Comparison of ENCODE assay signal across 7 mouse cellular contexts in genomic region chr10:60081905-60082304, GRCm38 (mm10). TPM values are rescaled to one million over a fixed set of nuclear protein-coding genes. Genes with fewer than 3 reads are reported as not detected.
A peak's percentile ranks its signal among the peaks of the same experiment; 100 is the strongest.
DNase-seq lines count a peak whose midpoint lies in the region; ATAC-seq and TF ChIP-seq lines count a peak whose summit lies in the region.

No protein-coding gene starts in this region.

- H3K27me3 ChIP-seq in midbrain, postnatal 0 days (ENCODE audit: insufficient read depth, low read length) = no peaks in the 10 kb centered on the region
- no peaks in the 10 kb centered on the region for H3K27me3 ChIP-seq in midbrain, embryonic 14.5 days (ENCODE audit: control insufficient read depth, insufficient read depth, low read length)

- no peak; the same call in 1 of the 2 replicates for ATAC-seq in midbrain, postnatal 0 days (ENCODE audit: low FRiP score)
- no peak for ATAC-seq in midbrain, embryonic 14.5 days (ENCODE audit: low FRiP score, low TSS enrichment)

- no peak for TF ChIP-seq CTCF in midbrain, postnatal 0 days (IDR thresholded peaks at IDR 0.05)
- no peak for TF ChIP-seq CTCF in brain, embryonic 14.5 days (IDR thresholded peaks at IDR 0.05; ENCODE audit: borderline replicate concordance, extremely low read depth, insufficient read depth, insufficient read length)

- no peak for TF ChIP-seq POLR2A in brain, embryonic 14.5 days (IDR thresholded peaks at IDR 0.05; ENCODE audit: borderline replicate concordance, extremely low read depth, insufficient read depth, insufficient read length, poor library complexity, severe bottlenecking)

- H3K4me3 ChIP-seq in midbrain, postnatal 0 days (ENCODE audit: low read depth, low read length) = no peak overlapping the region
- H3K4me3 ChIP-seq in midbrain, embryonic 14.5 days (replicated peaks; ENCODE audit: low read depth, low read length) = no peak overlapping the region

- intact Hi-C loops in heart, postnatal 10 days (cut with DNase I) = no loop called here
- intact Hi-C loops in left cerebral cortex, postnatal 36 days (cut with DNase I) = no loop called here

- whole genome bisulfite sequencing in midbrain, postnatal 0 days = 39% methylated on average over 5 of the region's 5 CpGs
- 43% methylated on average over 5 of the region's 5 CpGs for WGBS in midbrain, embryonic 14.5 days

- DNase-seq in midbrain, postnatal 0 days (ENCODE audit: low spot score) = peak; percentile 81
- no peak for DNase-seq in midbrain, embryonic 14.5 days
- peak; percentile 47 for DNase-seq in brain, embryonic 14.5 days (ENCODE audit: low read depth)
- peak; percentile 78 to 84 for DNase-seq in heart, postnatal 10 days
- DNase-seq in left cerebral cortex, postnatal 36 days (ENCODE audit: low spot score in 2 of 2) = peak; percentile 26
- DNase-seq in ovary, postnatal 36 days (ENCODE audit: low spot score) = peak; percentile 81
- DNase-seq in thymus, postnatal 4 days = no peak

- peaks cover 14% of the 10 kb centered on the region; the same call in 1 of the 2 replicates for H3K4me1 ChIP-seq in midbrain, postnatal 0 days (ENCODE audit: insufficient read depth, low read length)
- peaks cover 12% of the 10 kb centered on the region for H3K4me1 ChIP-seq in midbrain, embryonic 14.5 days (ENCODE audit: control insufficient read depth, insufficient read depth, low read length)

- H3K27ac ChIP-seq in midbrain, postnatal 0 days (ENCODE audit: low read depth, low read length) = no peak overlapping the region
- no peak overlapping the region for H3K27ac ChIP-seq in midbrain, embryonic 14.5 days (replicated peaks; ENCODE audit: low read depth, low read length)

- H3K9me3 ChIP-seq in midbrain, postnatal 0 days (ENCODE audit: low read length) = no peaks in the 10 kb centered on the region
- no peaks in the 10 kb centered on the region for H3K9me3 ChIP-seq in midbrain, embryonic 14.5 days (ENCODE audit: control insufficient read depth, low read length)

- 0 out of 2 replicates have a peak overlapping the region, but pooled peaks have one; percentile 19 for H3K9ac ChIP-seq in midbrain, postnatal 0 days (replicated peaks; ENCODE audit: low read length, poor library complexity, severe bottlenecking)
- no peak overlapping the region for H3K9ac ChIP-seq in midbrain, embryonic 14.5 days (replicated peaks; ENCODE audit: low read length)

- no peak overlapping the region for H3K4me2 ChIP-seq in midbrain, postnatal 0 days (ENCODE audit: low read depth, low read length, poor library complexity, severe bottlenecking)
- H3K4me2 ChIP-seq in midbrain, embryonic 14.5 days (ENCODE audit: low read length) = no peak overlapping the region

- H3K36me3 ChIP-seq in midbrain, postnatal 0 days (ENCODE audit: insufficient read depth, low read length) = no peaks in the 10 kb centered on the region
- no peaks in the 10 kb centered on the region for H3K36me3 ChIP-seq in midbrain, embryonic 14.5 days (ENCODE audit: control insufficient read depth, insufficient read depth, low read length)

RNA-seq across cellular contexts. Expression of gene Spock2, which starts 24.1 kb away (rescaled TPM):
- total RNA-seq in midbrain, postnatal 0 days (2014; rRNA removed) = 275 and 308 TPM in 2 replicates
- 109 and 117 TPM in 2 replicates for polyA plus RNA-seq in midbrain, postnatal 0 days (2015; fragmentation: Nextera tagmentation; extraction: Ambion mirVana)
- 67.3 and 67.5 TPM in 2 replicates for polyA plus RNA-seq in midbrain, embryonic 14.5 days (2014; fragmentation: Nextera tagmentation; extraction: Ambion mirVana)
- 87.8 and 159 TPM in 2 replicates for polyA plus RNA-seq in brain, embryonic 14.5 days (2012; rRNA removed)
- 10 to 100 TPM in 1 of 2 experiments, 1 to 10 TPM in 1; 8.8 to 11.0 TPM for total RNA-seq in heart, postnatal 10 days (2021)
- total RNA-seq in left cerebral cortex, postnatal 36 days (2021) = 100 to 1,000 TPM; 562 to 569 TPM

Comparison
In these comparisons a context has a peak if more than half of its experiments do, and no peak if none do; other contexts are left out.
1. DNase-seq: peak in midbrain, postnatal 0 days (single experiment), brain, embryonic 14.5 days (single experiment), heart, postnatal 10 days (2 of 2), left cerebral cortex, postnatal 36 days (2 of 2) and ovary, postnatal 36 days (single experiment); none in midbrain, embryonic 14.5 days (single experiment) and thymus, postnatal 4 days (single experiment).
2. RNA of gene Spock2, which starts 24.1 kb away (total RNA-seq): 562 to 569 TPM in left cerebral cortex, postnatal 36 days and 275 to 308 TPM in midbrain, postnatal 0 days; 8.8 to 11.0 TPM in heart, postnatal 10 days; every median in the first group is over 10 times any median in the second.